Mouse (Mus musculus) midbrain, embryonic 11.5 days (tissue): ENCODE measurements at regions not wholly inside any gene's neighbourhood (a gene's known extent, or its start where the extent isn't known, plus 50 kb on each side); places are given as distances from the start of the nearest gene placed in this dataset.
A peak's percentile ranks its signal among the peaks of the same experiment; 100 is the strongest.

ENCODE experiments used
- ATAC-seq: fragments of 200-750 bp; cut with Nextera tagmentation; 2 replicates; pipeline ENCODE4 v1.8.0; 2017; ENCODE audit warnings: moderate TSS enrichment, moderate library complexity; ENCODE audit not compliant: low FRiP score
- DNase-seq: peaks from one replicate; pipeline ENCODE4 v3.0.0; 2015; ENCODE audit warnings: low spot score; ENCODE audit errors: missing footprints
- H3K27ac ChIP-seq: fragments of 300-500 bp; sonication (generic); 2 replicates; pipeline ENCODE4 v1.5.1; 2014; ENCODE audit warnings: low read depth, low read length
- H3K27me3 ChIP-seq: fragments of 300-500 bp; sonication (generic); 2 replicates; pipeline ENCODE4 v1.6.1; 2014; ENCODE audit warnings: mild to moderate bottlenecking, low read length, moderate library complexity, mixed read lengths; ENCODE audit not compliant: control insufficient read depth, insufficient read depth
- H3K36me3 ChIP-seq: fragments of 300-500 bp; sonication (generic); 2 replicates; pipeline ENCODE4 v1.6.1; 2014; ENCODE audit warnings: mild to moderate bottlenecking, low read length, moderate library complexity, mixed read lengths; ENCODE audit not compliant: control insufficient read depth, insufficient read depth
- H3K4me1 ChIP-seq: fragments of 300-500 bp; sonication (generic); 2 replicates; pipeline ENCODE4 v1.6.1; 2014; ENCODE audit warnings: low read length; ENCODE audit not compliant: control insufficient read depth, insufficient read depth
- H3K4me2 ChIP-seq: fragments of 300-500 bp; sonication (generic); 2 replicates; pipeline ENCODE4 v1.6.1; 2014; ENCODE audit warnings: mild to moderate bottlenecking, moderate library complexity
- H3K4me3 ChIP-seq: fragments of 300-500 bp; sonication (generic); 2 replicates; pipeline ENCODE4 v1.5.1; 2014; ENCODE audit warnings: low read depth, low read length
- H3K9ac ChIP-seq: fragments of 300-500 bp; sonication (generic); 2 replicates; pipeline ENCODE4 v1.6.1; 2014; ENCODE audit warnings: low read length
- H3K9me3 ChIP-seq: fragments of 300-500 bp; sonication (generic); 2 replicates; pipeline ENCODE4 v1.6.1; 2016; ENCODE audit warnings: low read length; ENCODE audit not compliant: control insufficient read depth
- WGBS: fragments of 180-500 bp; shearing (Covaris S2); extraction: QIAGEN DNeasy Blood & Tissue Kit; methylation state at CpG from one replicate; pipeline ENCODE4 v1.1.7; 2014; 5-methylcytosine and 5-hydroxymethylcytosine counted together
- microRNA counts: library from miRNA; unstranded; fragments of <30 nt; microRNA quantifications from one replicate; lab custom pipeline; 2015
- microRNA-seq: library from miRNA; unstranded; fragments of <30 nt; microRNA quantifications from one replicate; pipeline ENCODE4, GENCODE M21; 2017

DNA sequence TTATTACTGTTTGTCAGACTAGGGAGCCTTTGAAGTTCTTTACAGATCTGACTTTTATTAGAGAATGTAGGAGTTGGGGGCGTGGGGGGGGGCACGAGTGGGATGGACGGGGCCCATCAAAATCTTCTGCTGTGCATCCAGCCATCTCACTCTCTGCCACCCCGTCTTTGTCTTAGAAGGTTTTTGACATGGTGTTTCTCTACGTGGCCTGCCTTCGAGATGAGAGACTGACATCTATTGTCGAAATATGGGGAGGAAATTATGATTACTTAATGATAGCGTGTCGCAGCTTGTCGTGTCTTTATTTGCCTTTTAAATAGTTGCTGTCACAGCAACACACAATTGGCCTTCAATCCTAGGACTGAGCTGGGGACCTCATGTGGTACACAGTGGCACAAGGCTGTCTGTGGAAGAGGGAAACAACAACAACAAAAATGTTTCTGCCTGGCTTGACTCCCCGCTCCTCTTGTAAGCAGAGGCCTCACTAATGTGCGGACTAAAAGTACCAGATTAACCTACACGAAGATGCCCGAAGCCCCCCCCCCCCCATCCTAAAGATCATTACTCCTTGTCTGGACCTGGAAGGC, 51.5 kb upstream of the Ubash3b start:
- Histone ChIP-seq H3K4me3 (no peak overlapping the region), H3K9me3 (no peaks in the 10 kb centered on the region), H3K4me1 (peaks cover 15% of the 10 kb centered on the region), H3K27me3 (no peaks in the 10 kb centered on the region), H3K27ac (peak overlapping the region; percentile 6), H3K36me3 (no peaks in the 10 kb centered on the region), H3K9ac (peak overlapping the region; percentile 54), H3K4me2 (peak overlapping the region; percentile 43)
- 52% methylated on average over 14 of the region's 14 CpGs for WGBS
- ATAC-seq, result no peak
- peak; percentile 85 for DNase-seq

DNA sequence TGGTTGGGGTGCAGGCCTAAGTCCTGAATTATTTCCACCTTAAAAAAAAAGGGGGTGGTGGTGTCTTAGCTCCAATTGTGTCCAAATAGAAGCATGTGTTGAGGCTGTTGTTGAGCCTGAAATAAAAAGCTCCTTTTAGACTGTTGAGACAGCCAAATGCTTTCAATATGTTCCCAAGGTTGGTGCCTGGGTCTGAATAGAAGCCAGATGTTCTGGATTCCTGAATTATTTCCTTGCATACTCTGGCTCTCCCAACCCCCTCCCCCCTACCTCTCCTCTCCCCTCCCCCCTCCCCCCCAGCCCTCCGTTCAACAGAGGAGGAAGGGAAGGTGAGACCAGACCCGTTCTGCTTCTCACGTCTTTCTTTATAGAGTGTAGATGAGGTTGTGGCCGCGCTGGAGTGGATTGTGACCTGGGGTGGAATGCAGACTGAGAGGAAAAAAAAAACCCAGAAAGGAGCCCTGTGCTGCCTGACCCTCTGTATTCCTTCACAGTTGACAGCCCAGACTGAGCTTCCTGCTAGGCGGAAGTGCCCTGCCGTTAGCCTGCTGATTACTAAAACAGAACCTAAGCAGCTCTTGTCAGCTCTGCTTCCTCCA, 50.9 kb upstream of the Ubash3b start:
- ATAC-seq, result peak; percentile 45; the same call in 1 of the 2 replicates
- 0% methylated on average over 6 of the region's 7 CpGs for WGBS
- Histone ChIP-seq H3K9ac (peak overlapping the region; percentile 54), H3K27ac (peak overlapping the region; percentile 6), H3K9me3 (no peaks in the 10 kb centered on the region), H3K36me3 (no peaks in the 10 kb centered on the region), H3K4me3 (peak overlapping the region; percentile 1; the same call in 1 of the 2 replicates), H3K4me2 (peak overlapping the region; percentile 43), H3K4me1 (peaks cover 15% of the 10 kb centered on the region), H3K27me3 (no peaks in the 10 kb centered on the region)
- peak; percentile 89 for DNase-seq

DNA sequence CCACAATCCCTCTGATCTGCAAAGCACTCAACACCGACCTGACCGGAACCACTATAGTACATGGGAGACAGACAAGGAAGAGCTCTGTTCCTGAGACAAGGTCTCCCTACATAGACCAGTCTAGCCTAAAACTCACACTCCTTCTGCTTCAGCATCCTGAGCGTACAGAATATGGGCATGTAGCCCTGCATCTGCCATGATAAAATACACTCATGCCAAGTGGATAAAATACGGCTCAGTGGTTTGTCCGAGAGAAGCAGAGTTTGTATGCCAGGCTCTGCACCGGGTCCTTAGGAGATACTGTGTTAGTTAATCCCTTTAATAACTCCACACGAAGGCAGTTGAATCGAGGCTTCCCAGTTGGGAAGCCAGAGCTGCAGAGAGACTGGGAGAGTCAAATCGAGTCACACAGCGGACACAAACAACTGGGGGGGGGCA, 50.4 kb upstream of the Ubash3b start:
- Histone ChIP-seq H3K36me3 (no peaks in the 10 kb centered on the region), H3K9ac (no peak overlapping the region), H3K4me1 (peaks cover 18% of the 10 kb centered on the region), H3K4me2 (no peak overlapping the region), H3K4me3 (no peak overlapping the region), H3K27me3 (no peaks in the 10 kb centered on the region), H3K9me3 (no peaks in the 10 kb centered on the region), H3K27ac (peak overlapping the region; percentile 6; the same call in 1 of the 2 replicates)
- ATAC-seq (no peak), DNase-seq (peak; percentile 82)
- WGBS, result 40% methylated on average over 10 of the region's 10 CpGs

MicroRNAs in the stretch of these regions (microRNA counts, 519-probe panel; counts per million panel counts)
- 6,691 counts per million, percentile 88 among the panel's probes with 10 or more counts for microRNA mmu-miR-100 (lab: Ali Mortazavi, UCI)
- 3,866 counts per million, percentile 29 among the panel's probes with 10 or more counts for microRNA mmu-miR-125b-3p (lab: Ali Mortazavi, UCI)

Small RNA genes in the stretch of these regions (microRNA-seq; reads per million reads assigned to microRNA genes)
- 35,849 reads per million, percentile 99 among the genes with 10 or more reads in this experiment for gene Mir100
- 2,794 reads per million, percentile 86 among the genes with 10 or more reads in this experiment for gene Mir125b-1
- 106 reads per million, percentile 54 among the genes with 10 or more reads in this experiment for gene Mirlet7a-2
